8 mouse cellular contexts compared by ENCODE assay signal in genomic region chr3:53657744-53658534, GRCm38 (mm10). TPM values are rescaled to one million over a fixed set of nuclear protein-coding genes. Genes with fewer than 3 reads are reported as not detected.
DNase-seq lines count a peak whose midpoint lies in the region; ATAC-seq and TF ChIP-seq lines count a peak whose summit lies in the region.

No protein-coding gene starts in this region.

- peaks cover 26% of the 10 kb centered on the region for H3K36me3 ChIP-seq in hindbrain, embryonic 10.5 days
- H3K36me3 ChIP-seq in limb, embryonic 15.5 days: peaks cover 13% of the 10 kb centered on the region
- H3K36me3 ChIP-seq in midbrain, postnatal 0 days (ENCODE audit: insufficient read depth, low read length): no peaks in the 10 kb centered on the region

- H3K9me3 ChIP-seq in hindbrain, embryonic 10.5 days: peaks cover 25% of the 10 kb centered on the region
- H3K9me3 ChIP-seq in limb, embryonic 15.5 days: peaks cover 8% of the 10 kb centered on the region; the same call in 1 of the 2 replicates
- 0 out of 2 replicates have a peak, but pooled peaks cover 6% of the 10 kb centered on the region for H3K9me3 ChIP-seq in midbrain, postnatal 0 days (ENCODE audit: low read length)

- peaks cover 36% of the 10 kb centered on the region for H3K27me3 ChIP-seq in hindbrain, embryonic 10.5 days (ENCODE audit: insufficient read depth, poor library complexity, severe bottlenecking)
- peaks cover 22% of the 10 kb centered on the region for H3K27me3 ChIP-seq in limb, embryonic 15.5 days
- H3K27me3 ChIP-seq in midbrain, postnatal 0 days (ENCODE audit: insufficient read depth, low read length): peaks cover 21% of the 10 kb centered on the region; the same call in 1 of the 2 replicates

- H3K4me3 ChIP-seq in hindbrain, embryonic 10.5 days: peak overlapping the region; percentile 74
- peak overlapping the region; percentile 53 for H3K4me3 ChIP-seq in limb, embryonic 15.5 days
- peak overlapping the region; percentile 49 for H3K4me3 ChIP-seq in midbrain, postnatal 0 days (ENCODE audit: low read depth, low read length)

- H3K27ac ChIP-seq in hindbrain, embryonic 10.5 days: no peak overlapping the region; the same call in 1 of the 2 replicates
- no peak overlapping the region for H3K27ac ChIP-seq in limb, embryonic 15.5 days
- H3K27ac ChIP-seq in midbrain, postnatal 0 days (ENCODE audit: low read depth, low read length): no peak overlapping the region

- ATAC-seq in limb, embryonic 15.5 days (ENCODE audit: insufficient number of reproducible peaks, low FRiP score, low TSS enrichment, low read depth): no peak
- ATAC-seq in midbrain, postnatal 0 days (ENCODE audit: low FRiP score): no peak

- intact Hi-C loops in left cerebral cortex, postnatal 14 days (cut with DNase I): loop anchor here (5.0 kb wide), 2 partner anchors 66 to 131 kb away; no protein-coding TSS in a partner anchor

- no peak overlapping the region for H3K9ac ChIP-seq in limb, embryonic 15.5 days
- H3K9ac ChIP-seq in midbrain, postnatal 0 days (replicated peaks; ENCODE audit: low read length, poor library complexity, severe bottlenecking): no peak overlapping the region

- H3K4me1 ChIP-seq in hindbrain, embryonic 10.5 days (replicated peaks): peaks cover 27% of the 10 kb centered on the region
- peaks cover 22% of the 10 kb centered on the region for H3K4me1 ChIP-seq in limb, embryonic 15.5 days
- no peaks in the 10 kb centered on the region; the same call in 1 of the 2 replicates for H3K4me1 ChIP-seq in midbrain, postnatal 0 days (ENCODE audit: insufficient read depth, low read length)

- 1% methylated on average over 21 of the region's 21 CpGs for WGBS in hindbrain, embryonic 10.5 days
- 1% methylated on average over 21 of the region's 21 CpGs for WGBS in limb, embryonic 15.5 days
- 1% methylated on average over 21 of the region's 21 CpGs for WGBS in midbrain, postnatal 0 days

- TF ChIP-seq CTCF in midbrain, postnatal 0 days (IDR thresholded peaks at IDR 0.05): peak; percentile 66

- peak; percentile 19 to 38 for DNase-seq in left cerebral cortex, postnatal 14 days (ENCODE audit: low spot score in 2 of 2)
- DNase-seq in left cerebral cortex, adult 9 months (ENCODE audit: low spot score in 2 of 2): no peak
- DNase-seq in embryo, embryonic 9.5 days (ENCODE audit: extremely low spot score): peak; percentile 72
- peak; percentile 62 for DNase-seq in hindbrain, embryonic 10.5 days (ENCODE audit: low spot score)
- DNase-seq in midbrain, postnatal 0 days (ENCODE audit: low spot score): peak; percentile 52
- DNase-seq in T-cell, adult 2 months (ENCODE audit: low spot score): no peak
- no peak for DNase-seq in urinary bladder, postnatal 10 days (ENCODE audit: low spot score)

- H3K4me2 ChIP-seq in limb, embryonic 15.5 days: peak overlapping the region; percentile 99
- H3K4me2 ChIP-seq in midbrain, postnatal 0 days (ENCODE audit: low read depth, low read length, poor library complexity, severe bottlenecking): peak overlapping the region; percentile 97

RNA-seq across cellular contexts. Expression of gene Frem2, which starts 0.8 kb away (rescaled TPM):
- 1 to 10 TPM; 2.3 to 2.7 TPM for total RNA-seq in left cerebral cortex, postnatal 14 days (2021)
- polyA plus RNA-seq in hindbrain, embryonic 10.5 days (2016; fragmentation: Nextera tagmentation; extraction: Ambion mirVana): 3.5 and 6.0 TPM in 2 replicates
- polyA plus RNA-seq in limb, embryonic 15.5 days (2015; fragmentation: Nextera tagmentation; extraction: Ambion mirVana): 5.2 and 5.9 TPM in 2 replicates
- 8.8 and 10.0 TPM in 2 replicates for total RNA-seq in midbrain, postnatal 0 days (2014; rRNA removed)
- polyA plus RNA-seq in midbrain, postnatal 0 days (2015; fragmentation: Nextera tagmentation; extraction: Ambion mirVana): 1.0 and 1.5 TPM in 2 replicates

Comparison
In these comparisons a context has a peak if more than half of its experiments do, and no peak if none do; other contexts are left out.
1. DNase-seq: peak in left cerebral cortex, postnatal 14 days (2 of 2), embryo, embryonic 9.5 days (single experiment), hindbrain, embryonic 10.5 days (single experiment) and midbrain, postnatal 0 days (single experiment); none in left cerebral cortex, adult 9 months (0 of 2), T-cell, adult 2 months (single experiment) and urinary bladder, postnatal 10 days (single experiment).
2. Peak in every context shown above with its lines, with median percentiles within 50 percentile points of each other: H3K4me3 ChIP-seq.